Mouse (Mus musculus) limb, embryonic 15.5 days (tissue): ENCODE data around the gene Cyp2d10. TPM values are rescaled to one million over a fixed set of nuclear protein-coding genes. Genes with fewer than 3 reads are reported as not detected.
"Not testable (repeated sequence)": the region's sequence is repeated elsewhere in the genome, so short reads cannot be mapped to it uniquely, and the experiment has no call there.

ENCODE experiments used
- ATAC-seq: fragments of 200-750 bp; cut with Nextera tagmentation; 2 replicates; pipeline ENCODE4 v1.8.0; 2017; ENCODE audit warnings: low read depth, moderate TSS enrichment; ENCODE audit not compliant: insufficient number of reproducible peaks, low FRiP score, low TSS enrichment
- H3K27ac ChIP-seq: fragments of 300-500 bp; sonication (generic); 2 replicates; pipeline ENCODE4 v1.5.1; 2015; ENCODE audit warnings: moderate library complexity, mild to moderate bottlenecking, inconsistent platforms
- H3K27me3 ChIP-seq: fragments of 300-500 bp; sonication (generic); 2 replicates; pipeline ENCODE4 v1.6.1; 2015; ENCODE audit warnings: inconsistent platforms
- H3K36me3 ChIP-seq: fragments of 300-500 bp; sonication (generic); 2 replicates; pipeline ENCODE4 v1.6.1; 2015; ENCODE audit warnings: inconsistent platforms
- H3K4me1 ChIP-seq: fragments of 300-500 bp; sonication (generic); 2 replicates; pipeline ENCODE4 v1.6.1; 2015; ENCODE audit warnings: inconsistent platforms
- H3K4me2 ChIP-seq: fragments of 300-500 bp; sonication (generic); 2 replicates; pipeline ENCODE4 v1.6.1; 2015; ENCODE audit warnings: mild to moderate bottlenecking, inconsistent platforms
- H3K4me3 ChIP-seq: fragments of 300-500 bp; sonication (generic); 2 replicates; pipeline ENCODE4 v1.5.1; 2015; ENCODE audit warnings: mild to moderate bottlenecking, inconsistent platforms
- H3K9ac ChIP-seq: fragments of 300-500 bp; sonication (generic); 2 replicates; pipeline ENCODE4 v1.6.1; 2015; ENCODE audit warnings: inconsistent platforms
- H3K9me3 ChIP-seq: fragments of 300-500 bp; sonication (generic); 2 replicates; pipeline ENCODE4 v1.6.1; 2016; ENCODE audit warnings: inconsistent platforms
- WGBS: fragments of 180-500 bp; shearing (Covaris S2); methylation state at CpG from one replicate; pipeline ENCODE4 v1.1.7; 2015; 5-methylcytosine and 5-hydroxymethylcytosine counted together
- polyA plus RNA-seq: library from polyadenylated mRNA; unstranded; fragments of >200 nt; fragmentation: Nextera tagmentation; extraction: Ambion mirVana; gene quantifications from 2 replicates; pipeline ENCODE4 v1.2.1, GENCODE M21; 2015

Gene Cyp2d10
- polyA plus RNA-seq, 1 experiment from 2014 or later = not detected

DNA sequence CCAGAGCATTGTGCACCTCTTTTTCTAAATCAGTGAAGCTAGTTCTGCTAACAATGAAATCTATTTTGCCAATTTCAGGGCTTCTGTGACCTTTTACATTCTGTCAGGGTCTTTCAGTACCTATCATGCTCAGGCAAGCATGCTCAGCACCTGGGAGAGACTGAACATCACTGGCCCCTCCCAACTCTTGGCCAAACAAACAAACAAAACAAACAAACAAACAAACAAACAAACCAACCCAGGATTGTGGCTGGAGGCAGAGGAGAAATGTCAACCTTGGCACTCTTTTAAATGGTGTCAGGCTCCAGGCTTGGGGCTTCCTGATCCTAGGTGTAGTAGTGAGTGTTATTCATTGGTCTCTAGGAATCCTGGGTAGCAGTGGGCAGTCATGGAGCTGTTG lies 26.1 kb upstream of the Cyp2d10 start, which contains the start of gene Cyp2d9:
Gene Cyp2d9, plus strand, starts transcription at position 301 of the 400 bp plus-strand sequence.
- H3K4me3 ChIP-seq = no peak within 1 kb of the TSS
- 0 out of 2 replicates have a peak, but pooled peaks cover 5% of the 10 kb centered on the region for H3K9me3 ChIP-seq
- no peaks in the 10 kb centered on the region for H3K36me3 ChIP-seq
- H3K4me2 ChIP-seq = no peak within 1 kb of the TSS
- H3K27ac ChIP-seq = no peak within 1 kb of the TSS
- H3K27me3 ChIP-seq = no peaks in the 10 kb centered on the region
- no peak within 1 kb of the TSS for H3K9ac ChIP-seq
- no peaks in the 10 kb centered on the region for H3K4me1 ChIP-seq
- no peak for ATAC-seq

DNA sequence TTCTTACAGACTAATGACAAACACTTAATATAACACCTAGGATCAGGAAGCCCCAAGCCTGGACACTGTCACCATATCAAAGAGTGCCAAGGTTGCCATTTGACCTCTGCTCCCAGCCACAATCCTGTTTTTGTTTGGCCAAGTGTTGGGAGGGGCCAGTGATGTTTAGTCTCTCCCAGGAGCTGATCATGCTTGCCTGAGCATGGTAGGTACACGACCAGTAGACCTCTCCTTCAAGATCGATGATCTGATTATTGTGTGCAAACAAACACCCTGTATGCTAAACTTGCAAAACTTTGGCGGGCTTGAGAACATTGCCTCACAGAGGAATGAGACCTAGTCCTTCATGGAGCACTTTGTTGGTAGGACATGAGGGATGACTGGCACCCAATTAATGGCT lies 16.5 kb upstream of the Cyp2d10 start:
- Histone ChIP-seq H3K9ac (no peak overlapping the region), H3K4me3 (no peak overlapping the region), H3K9me3 (peaks cover 8% of the 10 kb centered on the region; the same call in 1 of the 2 replicates), H3K4me2 (no peak overlapping the region), H3K36me3 (no peaks in the 10 kb centered on the region), H3K4me1 (no peaks in the 10 kb centered on the region), H3K27me3 (no peaks in the 10 kb centered on the region), H3K27ac (no peak overlapping the region)
- ATAC-seq = no peak
- 80% methylated on average over 3 of the region's 3 CpGs for whole genome bisulfite sequencing

DNA sequence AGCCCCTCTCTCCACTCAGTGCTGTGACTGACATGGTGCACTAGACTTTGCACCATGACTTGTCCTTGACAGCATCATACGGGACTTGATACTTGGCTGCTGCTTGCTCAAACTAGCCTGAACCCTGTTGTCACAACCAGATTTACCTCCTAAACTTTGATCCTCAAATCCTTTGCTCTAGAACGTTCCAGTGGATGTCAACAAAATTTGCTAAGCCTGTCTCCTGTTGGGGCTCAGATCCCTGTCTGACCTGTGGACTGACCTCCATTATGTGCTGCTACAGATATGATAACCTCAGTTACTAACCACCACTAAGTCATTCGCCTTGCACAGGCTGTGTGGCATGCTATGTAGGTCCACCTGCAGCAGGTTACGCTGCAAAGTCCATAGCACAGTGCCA lies 15.9 kb upstream of the Cyp2d10 start:
- Histone ChIP-seq H3K36me3 (no peaks in the 10 kb centered on the region), H3K4me1 (no peaks in the 10 kb centered on the region), H3K4me3 (no peak overlapping the region), H3K9ac (no peak overlapping the region), H3K9me3 (peaks cover 4% of the 10 kb centered on the region; the same call in 1 of the 2 replicates), H3K27me3 (no peaks in the 10 kb centered on the region), H3K27ac (no peak overlapping the region), H3K4me2 (no peak overlapping the region)
- 80% methylated on average over 4 of the region's 4 CpGs for WGBS
- no peak for ATAC-seq

DNA sequence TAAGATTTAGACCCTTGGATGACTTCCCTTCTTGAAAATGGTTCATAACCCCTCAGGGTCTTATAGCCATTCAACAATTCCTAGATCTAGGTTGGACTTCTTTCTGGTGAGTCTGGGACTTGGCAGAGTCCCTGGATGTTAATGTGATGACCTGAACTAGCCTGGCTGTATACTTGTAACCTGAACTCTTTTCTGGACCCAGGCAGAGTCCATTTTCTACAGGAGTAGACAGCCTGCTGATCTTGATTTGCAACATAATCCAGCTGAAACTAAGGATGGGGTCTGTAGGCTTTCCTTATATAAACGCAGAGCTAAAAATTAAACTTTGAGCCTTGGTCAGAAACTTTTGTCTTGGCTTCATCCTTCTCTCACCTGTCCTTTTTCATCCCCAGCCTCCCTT lies 11.6 kb upstream of the Cyp2d10 start:
- WGBS = 74% methylated on average over 1 of the region's 1 CpGs
- H3K4me2 ChIP-seq = no peak overlapping the region
- no peak for ATAC-seq
- H3K4me1 ChIP-seq = peaks cover 13% of the 10 kb centered on the region
- no peak overlapping the region for H3K4me3 ChIP-seq
- H3K36me3 ChIP-seq = no peaks in the 10 kb centered on the region
- no peak overlapping the region for H3K9ac ChIP-seq
- no peak overlapping the region for H3K27ac ChIP-seq
- no peaks in the 10 kb centered on the region for H3K27me3 ChIP-seq
- no peaks in the 10 kb centered on the region for H3K9me3 ChIP-seq

DNA sequence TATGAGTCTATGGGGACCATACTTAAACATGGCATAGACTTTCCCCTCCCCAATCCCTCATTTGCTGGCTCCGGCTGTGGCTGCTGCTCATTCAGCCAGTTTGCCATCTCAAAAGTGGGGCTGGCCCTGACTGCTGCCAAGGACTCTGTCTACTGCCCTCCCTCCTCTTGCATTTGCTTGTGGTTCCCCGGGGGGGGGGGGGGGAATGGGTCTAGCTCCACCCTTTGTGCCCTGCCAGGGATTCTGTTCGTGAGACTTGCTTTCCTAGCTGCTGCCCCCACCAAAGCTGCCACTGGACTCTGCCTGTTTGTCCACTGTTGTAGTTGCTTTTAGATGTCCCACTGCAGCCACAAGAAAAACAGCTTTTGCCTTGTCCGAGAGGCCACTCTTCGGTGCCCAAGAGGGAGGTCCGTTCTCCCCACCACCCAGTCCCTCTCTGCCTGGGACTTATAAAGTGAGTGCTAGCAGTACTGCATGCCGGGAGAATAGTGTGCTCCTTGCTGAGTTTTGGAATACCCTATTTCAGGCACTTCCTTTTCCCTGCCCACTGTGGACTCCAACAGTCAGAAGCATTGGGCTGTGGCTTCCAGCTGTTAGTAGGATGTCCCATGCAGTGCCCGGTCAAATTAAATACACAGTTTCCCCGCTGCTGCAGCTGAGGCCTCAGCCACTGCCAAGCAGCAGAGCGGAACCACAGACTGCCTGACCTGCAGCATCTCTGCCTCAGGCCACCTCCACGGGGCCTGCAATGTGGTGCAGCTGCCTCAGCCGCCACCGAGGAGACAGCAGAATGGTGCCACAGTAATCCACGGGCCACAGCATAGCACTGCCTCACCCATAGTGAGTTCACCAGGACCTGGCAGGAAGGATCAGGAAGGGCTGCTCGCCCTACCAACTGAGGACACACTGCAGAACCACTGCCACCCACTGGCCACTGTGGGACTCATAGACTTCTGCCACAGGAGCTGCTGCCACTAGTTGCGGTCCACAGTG lies 10.1 kb upstream of the Cyp2d10 start:
- ATAC-seq = peak; percentile 82
- H3K27ac ChIP-seq = peak overlapping the region; percentile 67; the same call in 1 of the 2 replicates
- 30% methylated on average over 16 of the region's 16 CpGs for WGBS
- no peaks in the 10 kb centered on the region for H3K27me3 ChIP-seq
- peak overlapping the region; percentile 20; the same call in 1 of the 2 replicates for H3K4me2 ChIP-seq
- H3K36me3 ChIP-seq = no peaks in the 10 kb centered on the region
- peaks cover 13% of the 10 kb centered on the region for H3K4me1 ChIP-seq
- H3K9me3 ChIP-seq = no peaks in the 10 kb centered on the region
- no peak overlapping the region for H3K4me3 ChIP-seq
- 0 out of 2 replicates have a peak overlapping the region, but pooled peaks have one; percentile 8 for H3K9ac ChIP-seq

DNA sequence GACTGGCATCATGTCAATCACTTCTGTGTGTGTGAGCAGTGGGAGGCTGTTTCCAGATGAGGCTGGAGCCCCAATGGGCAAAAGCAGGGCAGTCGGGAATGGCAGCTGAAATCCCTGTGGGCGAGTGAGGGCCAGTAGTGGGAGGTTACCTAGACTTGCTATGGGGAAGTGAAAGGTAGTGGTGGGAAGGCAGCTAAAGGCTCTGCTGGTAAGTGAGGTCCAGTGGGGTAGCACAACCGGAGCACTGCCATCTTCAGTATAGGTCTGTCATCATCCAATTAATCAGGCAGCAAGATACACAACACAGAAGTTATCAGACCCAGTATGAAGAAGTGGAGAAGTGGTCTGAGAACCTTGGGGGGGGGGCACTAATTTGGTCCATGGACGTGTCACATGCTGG lies 541 bp upstream of the Cyp2d10 start:
- H3K36me3 ChIP-seq = no peaks in the 10 kb centered on the region
- H3K4me1 ChIP-seq = no peaks in the 10 kb centered on the region
- H3K4me3 ChIP-seq = no peak overlapping the region
- H3K27me3 ChIP-seq = no peaks in the 10 kb centered on the region
- no peaks in the 10 kb centered on the region for H3K9me3 ChIP-seq
- 78% methylated on average over 4 of the region's 4 CpGs for WGBS
- H3K27ac ChIP-seq = no peak overlapping the region
- no peak overlapping the region for H3K9ac ChIP-seq
- no peak overlapping the region for H3K4me2 ChIP-seq
- no peak for ATAC-seq

DNA sequence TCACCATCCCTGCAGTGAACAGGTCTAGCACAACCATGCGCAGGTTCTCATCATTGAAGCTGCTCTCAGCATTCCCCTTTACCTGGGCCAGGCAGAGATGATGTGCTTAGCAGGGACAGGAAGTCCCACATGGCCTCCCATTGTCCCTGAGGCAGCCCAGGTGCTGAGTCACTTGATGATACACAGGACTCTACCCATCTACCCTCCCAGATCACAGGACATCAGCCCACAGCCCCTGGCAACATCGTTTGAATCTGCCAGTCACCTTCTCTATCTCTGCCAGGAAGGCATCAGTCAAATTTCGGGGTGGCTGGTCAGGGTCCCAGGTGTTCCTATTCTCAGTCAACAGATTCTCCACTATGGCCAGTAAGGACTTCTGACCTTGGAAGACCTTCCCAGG lies 2.8 kb downstream of the Cyp2d10 start:
- Histone ChIP-seq H3K9ac (no peak overlapping the region), H3K27me3 (no peaks in the 10 kb centered on the region), H3K4me2 (no peak overlapping the region), H3K4me3 (no peak overlapping the region), H3K9me3 (no peaks in the 10 kb centered on the region), H3K4me1 (no peaks in the 10 kb centered on the region), H3K36me3 (no peaks in the 10 kb centered on the region), H3K27ac (no peak overlapping the region)
- no peak for ATAC-seq
- WGBS = 82% methylated on average over 3 of the region's 3 CpGs

DNA sequence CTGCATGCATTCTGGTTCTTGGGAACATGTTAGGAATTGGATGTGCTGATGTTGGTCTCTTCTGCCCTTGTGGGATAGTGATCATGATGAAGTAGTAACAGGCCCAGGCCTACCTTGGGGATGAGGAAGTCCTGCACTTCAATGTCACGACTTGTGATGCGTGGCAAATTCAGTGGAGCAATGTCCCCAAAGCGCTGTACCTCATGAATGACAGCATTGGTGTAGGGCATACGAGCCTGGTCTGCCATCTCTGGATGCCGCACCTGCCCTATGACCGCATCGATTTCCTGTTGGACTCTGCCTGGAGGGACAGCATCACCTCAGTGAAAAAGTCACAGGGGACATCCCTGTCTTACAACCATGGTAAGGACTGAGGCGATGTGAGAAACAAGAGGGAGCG lies 3.4 kb downstream of the Cyp2d10 start:
- WGBS = 96% methylated on average over 9 of the region's 9 CpGs
- no peak for ATAC-seq

DNA sequence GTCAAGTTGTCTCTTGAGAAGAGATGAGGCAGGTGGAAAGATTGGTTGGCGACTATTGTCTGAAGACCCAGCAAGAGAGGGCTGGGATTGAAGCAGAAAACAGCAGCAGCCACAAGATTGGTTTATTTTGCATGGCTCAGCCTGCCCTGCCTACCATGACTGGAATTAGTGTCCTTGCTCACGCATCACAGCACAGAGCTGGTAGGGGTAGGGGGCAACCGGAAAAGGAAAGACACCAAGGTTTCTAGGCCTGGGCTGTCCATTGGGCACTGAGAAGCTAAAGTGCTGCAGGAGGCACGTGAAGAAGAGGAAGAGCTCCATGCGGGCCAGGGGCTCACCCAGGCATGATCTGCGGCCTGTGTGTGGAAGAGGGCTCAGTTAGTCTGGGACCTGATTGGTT lies 4.3 kb downstream of the Cyp2d10 start:
- no peaks in the 10 kb centered on the region for H3K36me3 ChIP-seq
- no peak overlapping the region for H3K9ac ChIP-seq
- no peaks in the 10 kb centered on the region for H3K9me3 ChIP-seq
- no peak overlapping the region for H3K27ac ChIP-seq
- no peak for ATAC-seq
- H3K27me3 ChIP-seq = no peaks in the 10 kb centered on the region
- no peak overlapping the region for H3K4me2 ChIP-seq
- H3K4me1 ChIP-seq = no peaks in the 10 kb centered on the region
- H3K4me3 ChIP-seq = no peak overlapping the region
- WGBS = 76% methylated on average over 6 of the region's 6 CpGs

More for the DNA sequence above, 3.4 kb downstream of the Cyp2d10 start:
- Histone ChIP-seq H3K9ac (no peak overlapping the region), H3K4me1 (no peaks in the 10 kb centered on the region), H3K36me3 (no peaks in the 10 kb centered on the region), H3K9me3 (no peaks in the 10 kb centered on the region), H3K4me3 (no peak overlapping the region), H3K4me2 (no peak overlapping the region), H3K27ac (no peak overlapping the region), H3K27me3 (no peaks in the 10 kb centered on the region)

DNA sequence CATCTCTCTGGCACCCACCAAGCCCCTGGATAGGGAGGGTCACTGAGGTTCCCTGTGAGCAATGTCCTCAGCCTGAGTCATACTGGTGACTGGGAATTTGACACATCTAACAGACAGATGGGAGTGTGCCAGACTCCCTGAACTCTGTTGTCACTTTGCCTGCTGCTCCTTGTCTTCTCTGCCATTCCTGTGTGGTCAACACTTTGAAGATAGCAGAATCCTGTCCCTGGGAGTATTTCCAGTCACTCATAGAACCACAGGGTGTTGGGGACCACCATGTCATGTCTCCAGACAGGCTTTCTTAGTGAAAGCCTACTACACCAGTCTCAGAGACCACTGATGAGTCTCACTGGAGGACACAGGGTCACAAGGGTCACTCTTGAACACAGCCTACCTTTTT lies 4.9 kb downstream of the Cyp2d10 start:
- H3K9me3 ChIP-seq = no peaks in the 10 kb centered on the region
- H3K36me3 ChIP-seq = no peaks in the 10 kb centered on the region
- H3K4me3 ChIP-seq = no peak overlapping the region
- no peak overlapping the region for H3K4me2 ChIP-seq
- ATAC-seq = no peak
- no peaks in the 10 kb centered on the region for H3K27me3 ChIP-seq
- H3K9ac ChIP-seq = no peak overlapping the region
- H3K4me1 ChIP-seq = no peaks in the 10 kb centered on the region
- H3K27ac ChIP-seq = no peak overlapping the region

DNA sequence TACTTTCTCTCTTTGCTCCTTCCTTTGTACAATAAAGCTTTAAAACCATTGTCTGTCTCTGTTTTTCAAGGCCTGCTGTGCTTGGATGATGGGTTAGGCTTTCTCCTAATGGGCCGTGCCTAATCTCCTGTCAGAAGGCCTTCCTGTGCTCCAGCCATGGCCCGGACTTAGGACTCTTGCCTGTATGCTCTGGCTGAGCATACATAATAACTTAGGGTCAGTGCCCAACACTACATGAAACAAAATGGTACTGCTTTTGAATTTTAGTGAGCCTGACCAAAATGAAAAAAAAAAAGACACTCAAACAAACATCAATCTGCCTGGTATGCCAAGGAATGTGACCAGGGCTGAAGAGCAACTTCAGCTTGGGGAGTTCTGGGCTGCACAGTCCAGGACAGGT lies 5.5 kb downstream of the Cyp2d10 start:
- Histone ChIP-seq H3K4me2 (no peak overlapping the region), H3K27ac (no peak overlapping the region), H3K9me3 (no peaks in the 10 kb centered on the region), H3K4me3 (no peak overlapping the region), H3K4me1 (no peaks in the 10 kb centered on the region), H3K36me3 (no peaks in the 10 kb centered on the region), H3K9ac (no peak overlapping the region), H3K27me3 (no peaks in the 10 kb centered on the region)
- WGBS = 64% methylated on average over 2 of the region's 2 CpGs
- no peak for ATAC-seq

DNA sequence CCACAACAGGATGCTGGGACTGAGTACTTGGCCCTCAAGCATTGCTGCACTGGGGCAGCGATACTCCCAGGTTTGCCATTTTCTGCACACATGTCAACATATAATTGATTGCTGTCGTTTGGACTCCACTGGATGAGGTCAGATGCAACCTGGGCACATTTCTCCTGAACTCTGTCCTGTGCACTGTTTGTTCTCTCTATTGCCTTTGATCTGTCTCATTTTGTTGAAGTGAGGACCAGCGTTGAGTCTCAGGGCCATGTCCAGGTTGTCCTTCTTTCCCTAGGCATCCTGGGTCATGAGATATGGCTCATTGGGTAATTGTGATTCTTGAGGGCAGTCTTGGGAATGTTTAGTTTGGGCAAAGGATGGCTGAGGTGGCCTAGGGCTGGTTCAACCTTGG lies 11.0 kb downstream of the Cyp2d10 start:
- not testable (repeated sequence) for H3K4me1 ChIP-seq, H3K27ac ChIP-seq, H3K9me3 ChIP-seq, H3K9ac ChIP-seq, ATAC-seq, H3K36me3 ChIP-seq, H3K4me2 ChIP-seq, H3K4me3 ChIP-seq, H3K27me3 ChIP-seq
- 78% methylated on average over 3 of the region's 3 CpGs for WGBS
